Mouse (Mus musculus) CH12.LX (cell line): ENCODE measurements at regions not wholly inside any gene's neighbourhood (a gene's known extent, or its start where the extent isn't known, plus 50 kb on each side); places are given as distances from the start of the nearest gene placed in this dataset.

Source experiments
- DNase-seq: peaks from one replicate; pipeline ENCODE4 v3.0.0-alpha.2; 2013; ENCODE audit errors: extremely low read depth
- H3K27ac ChIP-seq: 2 replicates; pipeline ENCODE4 v1.5.1; 2012; ENCODE audit warnings: low read depth, mild to moderate bottlenecking, control low read depth, moderate library complexity; ENCODE audit not compliant: insufficient read depth
- H3K27me3 ChIP-seq: replicated peaks from 2 replicates; pipeline ENCODE3; 2012; ENCODE audit warnings: inconsistent platforms
- H3K36me3 ChIP-seq, 2 experiments: replicated peaks in 1 of 2; 2 replicates each; pipeline versions ENCODE3 to v1.6.1; 2012; ENCODE audit warnings: inconsistent platforms in 1 of 2, low read length in 1 of 2, mild to moderate bottlenecking in 1 of 2, mixed read lengths in 1 of 2, moderate library complexity in 1 of 2; ENCODE audit not compliant: control insufficient read depth in 1 of 2, insufficient read depth in 1 of 2
- H3K4me1 ChIP-seq, 2 experiments: 2 replicates each; pipeline ENCODE4 v1.6.1; 2012; ENCODE audit warnings: inconsistent platforms in 1 of 2, moderate library complexity in 1 of 2; ENCODE audit not compliant: insufficient read depth in 2 of 2, control insufficient read depth in 1 of 2
- H3K4me2 ChIP-seq: 2 replicates; pipeline ENCODE4 v1.6.1; 2012; ENCODE audit warnings: low read depth, mild to moderate bottlenecking, control low read depth; ENCODE audit not compliant: poor library complexity, insufficient read depth, severe bottlenecking
- H3K4me3 ChIP-seq, 3 experiments: fragments of 150-350 bp in 1 of 3; sonication (generic) in 1 of 3; replicated peaks in 1 of 3; 2 replicates each; pipeline versions ENCODE3 to v1.5.1; 2011 to 2012; ENCODE audit warnings: low read depth in 2 of 3, low read length in 2 of 3, mild to moderate bottlenecking in 2 of 3, moderate library complexity in 2 of 3, control low read depth in 1 of 3, improper control_type of control experiment in 1 of 3, inconsistent platforms in 1 of 3, mixed read lengths in 1 of 3; ENCODE audit not compliant: poor library complexity in 1 of 3
- H3K79me2 ChIP-seq: replicated peaks from 2 replicates; pipeline ENCODE4 v1.6.1; 2012; ENCODE audit warnings: mild to moderate bottlenecking, moderate library complexity; ENCODE audit not compliant: control insufficient read depth, poor library complexity, insufficient read depth, severe bottlenecking; ENCODE audit errors: extremely low read depth
- H3K9ac ChIP-seq: 2 replicates; pipeline ENCODE4 v1.6.1; 2012; ENCODE audit warnings: low read depth, mild to moderate bottlenecking, control low read depth, moderate library complexity; ENCODE audit not compliant: insufficient read depth
- H3K9me3 ChIP-seq: replicated peaks from 2 replicates; pipeline ENCODE3; 2012; ENCODE audit warnings: low read length, inconsistent platforms, mixed read lengths
- BHLHE40 ChIP-seq: IDR thresholded peaks from 2 replicates; pipeline ENCODE4 v1.6.1; 2011; ENCODE audit warnings: mild to moderate bottlenecking, low read depth, low read length, improper control_type of control experiment
- CTCF ChIP-seq, 2 experiments: IDR thresholded peaks in 1 of 2; conservative IDR thresholded peaks in 1 of 2; 2 replicates each; pipeline ENCODE4 v1.5.1; 2011 to 2012; ENCODE audit warnings: low read depth in 2 of 2, low read length in 2 of 2, improper control_type of control experiment in 1 of 2, inconsistent platforms in 1 of 2, mild to moderate bottlenecking in 1 of 2, moderate library complexity in 1 of 2
- E2F4 ChIP-seq: IDR thresholded peaks from 2 replicates; pipeline ENCODE4 v1.6.1; 2011; ENCODE audit warnings: low read depth, low read length, improper control_type of control experiment; ENCODE audit not compliant: insufficient replicate concordance
- ELF1 ChIP-seq: IDR thresholded peaks from 2 replicates; pipeline ENCODE4 v1.6.1; 2014; ENCODE audit warnings: low read depth, mild to moderate bottlenecking, inconsistent platforms, low read length, improper control_type of control experiment
- GABPA ChIP-seq: IDR thresholded peaks from 2 replicates; pipeline ENCODE4 v1.6.1; 2012; ENCODE audit warnings: low read depth, low read length, improper control_type of control experiment, inconsistent platforms; ENCODE audit not compliant: insufficient replicate concordance
- HCFC1 ChIP-seq: IDR thresholded peaks from 2 replicates; pipeline ENCODE4 v1.6.1; 2012; ENCODE audit warnings: low read depth, mild to moderate bottlenecking, inconsistent platforms, low read length, improper control_type of control experiment
- IRF4 ChIP-seq: IDR thresholded peaks from 2 replicates; pipeline ENCODE4 v1.6.1; 2014; ENCODE audit warnings: low read depth, mild to moderate bottlenecking, inconsistent platforms, low read length, improper control_type of control experiment
- JUN ChIP-seq: IDR thresholded peaks from 2 replicates; pipeline ENCODE4 v1.6.1; 2011; ENCODE audit warnings: low read depth, mild to moderate bottlenecking, low read length, improper control_type of control experiment, moderate library complexity; ENCODE audit not compliant: insufficient read depth
- JUND ChIP-seq: conservative IDR thresholded peaks from 2 replicates; pipeline ENCODE4 v1.6.1; 2011; ENCODE audit warnings: low read depth, low read length, improper control_type of control experiment
- KAT2A ChIP-seq: IDR thresholded peaks from 2 replicates; pipeline ENCODE4 v1.6.1; 2012; ENCODE audit warnings: low read length, improper control_type of control experiment, inconsistent platforms; ENCODE audit not compliant: insufficient replicate concordance
- MAFK ChIP-seq: IDR thresholded peaks from 2 replicates; pipeline ENCODE4 v1.6.1; 2011; ENCODE audit warnings: low read length, improper control_type of control experiment; ENCODE audit not compliant: insufficient replicate concordance
- MAZ ChIP-seq: IDR thresholded peaks from 2 replicates; pipeline ENCODE4 v1.6.1; 2012; ENCODE audit warnings: low read depth, mild to moderate bottlenecking, inconsistent platforms, low read length, improper control_type of control experiment, moderate library complexity
- MXI1 ChIP-seq: IDR thresholded peaks from 2 replicates; pipeline ENCODE4 v1.6.1; 2011; ENCODE audit warnings: mild to moderate bottlenecking, low read depth, low read length, improper control_type of control experiment
- NRF1 ChIP-seq: IDR thresholded peaks from 2 replicates; pipeline ENCODE4 v1.6.1; 2014; ENCODE audit warnings: low read depth, mild to moderate bottlenecking, inconsistent platforms, low read length, improper control_type of control experiment, moderate library complexity
- PAX5 ChIP-seq: IDR thresholded peaks from 2 replicates; pipeline ENCODE4 v1.6.1; 2012; ENCODE audit warnings: low read length, inconsistent platforms, mixed read lengths
- POLR2AphosphoS2 ChIP-seq: IDR thresholded peaks from 2 replicates; pipeline ENCODE4 v1.6.1; 2011; ENCODE audit warnings: low read depth, low read length, improper control_type of control experiment
- RAD21 ChIP-seq: IDR thresholded peaks from 2 replicates; pipeline ENCODE4 v1.6.1; 2011; ENCODE audit warnings: low read depth, mild to moderate bottlenecking, low read length, improper control_type of control experiment, moderate library complexity
- RCOR1 ChIP-seq: conservative IDR thresholded peaks from 2 replicates; pipeline ENCODE4 v1.6.1; 2012; ENCODE audit warnings: low read depth, mild to moderate bottlenecking, inconsistent platforms, low read length, improper control_type of control experiment
- SMC3 ChIP-seq: IDR thresholded peaks from 2 replicates; pipeline ENCODE4 v1.6.1; 2011; ENCODE audit warnings: low read depth, low read length, improper control_type of control experiment
- TBP ChIP-seq: conservative IDR thresholded peaks from 2 replicates; pipeline ENCODE4 v1.6.1; 2011; ENCODE audit warnings: low read depth, low read length, improper control_type of control experiment
- UBTF ChIP-seq: IDR thresholded peaks from 2 replicates; pipeline ENCODE4 v1.6.1; 2012; ENCODE audit warnings: low read depth, mild to moderate bottlenecking, inconsistent platforms, low read length, improper control_type of control experiment, moderate library complexity
- USF1 ChIP-seq: IDR thresholded peaks from 2 replicates; pipeline ENCODE4 v1.6.1; 2014; ENCODE audit warnings: low read depth, mild to moderate bottlenecking, inconsistent platforms, low read length, improper control_type of control experiment
- USF2 ChIP-seq: conservative IDR thresholded peaks from 2 replicates; pipeline ENCODE4 v1.6.1; 2011; ENCODE audit warnings: low read depth, low read length, improper control_type of control experiment
- ZMIZ1 ChIP-seq: IDR thresholded peaks from 2 replicates; pipeline ENCODE4 v1.6.1; 2012; ENCODE audit warnings: low read depth, mild to moderate bottlenecking, inconsistent platforms, low read length, improper control_type of control experiment
- ZNF384 ChIP-seq: IDR thresholded peaks from 2 replicates; pipeline ENCODE4 v1.6.1; 2012; ENCODE audit warnings: low read depth, low read length, improper control_type of control experiment, inconsistent platforms
- dilution Hi-C: fragments of 300-500 bp; cut with MboI; formaldehyde crosslinking; loops from 2 replicates; pipeline ENCODE4 v1.14.3; 2020; ENCODE audit warnings: low sequenced_read_pairs; ENCODE audit not compliant: extremely low pct_unique_long_range_greater_than_20kb, extremely low pct_ligation_motif_present
- in situ Hi-C: fragments of 300-500 bp; cut with MboI; formaldehyde crosslinking; loops from 3 replicates; pipeline ENCODE4 v1.14.3; 2019; ENCODE audit warnings: low sequenced_read_pairs, low pct_ligation_motif_present, low pct_unique_long_range_greater_than_20kb, mixed read lengths

- H3K79me2 ChIP-seq: no peaks in the 10 kb centered on the region
- no peaks in the 10 kb centered on the region for H3K27me3 ChIP-seq
- no peaks in the 10 kb centered on the region for H3K36me3 ChIP-seq
- no peaks in the 10 kb centered on the region for H3K9me3 ChIP-seq
- 0 out of 4 replicates have a peak, but pooled peaks cover 0 to 2% of the 10 kb centered on the region in 2 experiments for H3K4me1 ChIP-seq
- no peak for DNase-seq
- no peak overlapping the region for H3K9ac ChIP-seq
- in situ Hi-C loops: no loop called here
- no peak overlapping the region for H3K4me2 ChIP-seq
- no peak overlapping the region for H3K27ac ChIP-seq
- H3K4me3 ChIP-seq: no peak overlapping the region
- no peak for TF ChIP-seq BHLHE40
- no peak for TF ChIP-seq PAX5
- no peak for TF ChIP-seq MAZ
- no peak for TF ChIP-seq RCOR1
- TF ChIP-seq JUN: no peak
- no peak for TF ChIP-seq POLR2AphosphoS2
- TF ChIP-seq KAT2A: no peak
- TF ChIP-seq USF2: no peak
- no peak for TF ChIP-seq NRF1
- no peak for TF ChIP-seq USF1
- no peak for TF ChIP-seq TBP
- no peak for TF ChIP-seq MAFK
- TF ChIP-seq, all 38 proteins: peak for 0
- dilution Hi-C loops: no loop called here
Measured at GRCm38 (mm10) chr10:8027023-8027422, 71.0 kb upstream of the Tab2 start.

- H3K79me2 ChIP-seq: no peaks in the 10 kb centered on the region
- H3K9ac ChIP-seq: no peak overlapping the region
- no peak overlapping the region for H3K4me2 ChIP-seq
- peaks cover 4 to 9% of the 10 kb centered on the region in 2 experiments; a peak in 3 of 4 replicates for H3K4me1 ChIP-seq
- no peaks in the 10 kb centered on the region for H3K9me3 ChIP-seq
- H3K4me3 ChIP-seq: no peak overlapping the region
- dilution Hi-C loops (no loop called here), in situ Hi-C loops (no loop called here)
- H3K27me3 ChIP-seq: no peaks in the 10 kb centered on the region
- no peak for DNase-seq
- no peak for TF ChIP-seq ZMIZ1
- TF ChIP-seq CTCF (conservative IDR thresholded peaks at IDR 0.05 in 1 of 2, IDR thresholded peaks at IDR 0.05 in 1 of 2; ENCODE audit: low read depth in 2 of 2, low read length in 2 of 2): no peak
- TF ChIP-seq KAT2A: no peak
- H3K27ac ChIP-seq: no peak overlapping the region
- no peaks in the 10 kb centered on the region for H3K36me3 ChIP-seq
Measured at GRCm38 (mm10) chr10:8023741-8024140, 67.7 kb upstream of the Tab2 start.

- no peaks in the 10 kb centered on the region for H3K36me3 ChIP-seq
- no peaks in the 10 kb centered on the region for H3K79me2 ChIP-seq
- no peaks in the 10 kb centered on the region for H3K27me3 ChIP-seq
- H3K9me3 ChIP-seq: no peaks in the 10 kb centered on the region
- no peak overlapping the region for H3K27ac ChIP-seq
- no peak overlapping the region for H3K4me3 ChIP-seq
- no peak for DNase-seq
- in situ Hi-C loops: no loop called here
- H3K4me1 ChIP-seq: peaks cover 4 to 9% of the 10 kb centered on the region in 2 experiments; a peak in 3 of 4 replicates
- H3K9ac ChIP-seq: no peak overlapping the region
- H3K4me2 ChIP-seq: no peak overlapping the region
- no peak for TF ChIP-seq MXI1
- TF ChIP-seq UBTF: no peak
- no peak for TF ChIP-seq ELF1
- TF ChIP-seq RCOR1: no peak
- TF ChIP-seq PAX5: no peak
- no peak for TF ChIP-seq USF1
- no peak for TF ChIP-seq ZNF384
- TF ChIP-seq GABPA: no peak
- TF ChIP-seq JUN: no peak
- TF ChIP-seq ZMIZ1: no peak
- TF ChIP-seq JUND: no peak
- TF ChIP-seq RAD21: no peak
- TF ChIP-seq POLR2AphosphoS2: no peak
- TF ChIP-seq IRF4: no peak
- no peak for TF ChIP-seq HCFC1
- TF ChIP-seq E2F4: no peak
- TF ChIP-seq SMC3: no peak
- dilution Hi-C loops: no loop called here
Measured at GRCm38 (mm10) chr10:8021971-8022370, 65.9 kb upstream of the Tab2 start.
